Mouse (Mus musculus): ENCODE results near the gene Hcrt.
"Not testable (repeated sequence)": the region's sequence is repeated elsewhere in the genome, so short reads cannot be mapped to it uniquely, and the experiment has no call there.

Gene Hcrt

GRCm38 (mm10) chr11:100762831-100763230 lies at the start of gene Hcrt:
TSS of gene Hcrt (minus strand) at chr11:100762931.
- no peak for DNase-seq

GRCm38 (mm10) chr11:100811132-100811531 lies 48.4 kb upstream of the Hcrt start:
- DNase-seq = no peak

- no peak for DNase-seq
These were observed 47.8 kb upstream of the Hcrt start for GRCm38 (mm10) chr11:100810516-100810915.

- DNase-seq = no peak
These were observed 43.9 kb upstream of the Hcrt start for GRCm38 (mm10) chr11:100806380-100807305.

DNA sequence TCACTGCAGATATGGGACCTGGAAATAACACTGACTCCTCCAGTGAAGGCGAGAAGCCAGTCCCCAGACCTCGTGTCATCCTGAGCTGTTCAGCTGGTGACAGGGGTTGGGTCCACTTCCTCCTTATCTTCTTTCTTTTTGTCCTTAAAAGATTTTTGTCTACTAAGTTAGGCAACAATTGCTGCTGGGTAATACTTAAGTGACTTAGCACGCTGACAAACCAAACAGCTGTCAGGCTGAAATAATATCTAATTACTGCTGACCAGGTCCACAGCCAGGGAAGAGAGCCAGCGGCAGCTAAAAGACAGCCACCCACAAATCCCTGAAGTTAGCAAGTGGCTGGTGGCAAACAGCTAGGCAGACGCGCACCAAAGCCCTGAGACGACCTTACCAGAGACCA lies 42.8 kb upstream of the Hcrt start:
- DNase-seq = no peak

DNA sequence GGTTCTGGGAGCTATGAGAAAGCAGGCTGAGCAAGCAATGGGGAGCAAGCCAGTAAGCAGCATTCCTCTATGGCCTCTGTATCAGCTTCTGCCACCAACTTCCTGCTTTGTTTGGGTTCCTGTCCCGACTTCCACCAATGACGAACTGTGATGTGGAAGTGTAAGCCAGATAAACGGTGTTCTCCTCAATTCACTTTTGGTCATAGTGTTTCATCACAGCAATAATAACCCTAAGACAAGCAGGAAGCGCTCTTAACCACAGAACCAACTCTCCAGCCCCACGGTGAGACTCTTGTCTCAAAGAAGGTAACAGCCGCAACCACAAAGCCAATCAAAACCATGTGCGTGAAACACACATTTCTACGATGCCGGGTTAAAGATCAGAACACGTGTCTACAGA lies 41.7 kb upstream of the Hcrt start:
- DNase-seq = no peak

GRCm38 (mm10) chr11:100799426-100799825 lies 36.7 kb upstream of the Hcrt start:
- no peak for DNase-seq

- no peak for DNase-seq
These were observed 33.9 kb upstream of the Hcrt start for GRCm38 (mm10) chr11:100796585-100796984.

DNA sequence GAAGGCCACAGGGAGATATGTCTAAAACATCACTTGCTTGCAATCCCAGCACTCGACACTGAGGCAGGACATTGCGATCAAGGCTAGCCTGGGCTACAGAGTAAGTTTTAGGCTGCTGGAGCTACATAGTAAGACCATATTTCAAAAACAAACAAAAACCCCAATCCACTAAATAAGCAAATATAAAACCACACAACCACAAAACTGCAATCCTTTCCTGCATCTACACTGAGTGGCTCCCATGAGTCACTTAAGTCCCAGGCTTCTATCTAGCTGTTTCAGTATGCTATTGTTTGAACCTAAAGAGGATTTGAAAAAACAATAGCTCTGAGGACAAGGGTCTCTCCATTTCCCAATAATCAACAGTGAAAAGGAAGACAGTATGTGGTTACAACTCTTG lies 32.7 kb upstream of the Hcrt start:
- no peak for DNase-seq

DNA sequence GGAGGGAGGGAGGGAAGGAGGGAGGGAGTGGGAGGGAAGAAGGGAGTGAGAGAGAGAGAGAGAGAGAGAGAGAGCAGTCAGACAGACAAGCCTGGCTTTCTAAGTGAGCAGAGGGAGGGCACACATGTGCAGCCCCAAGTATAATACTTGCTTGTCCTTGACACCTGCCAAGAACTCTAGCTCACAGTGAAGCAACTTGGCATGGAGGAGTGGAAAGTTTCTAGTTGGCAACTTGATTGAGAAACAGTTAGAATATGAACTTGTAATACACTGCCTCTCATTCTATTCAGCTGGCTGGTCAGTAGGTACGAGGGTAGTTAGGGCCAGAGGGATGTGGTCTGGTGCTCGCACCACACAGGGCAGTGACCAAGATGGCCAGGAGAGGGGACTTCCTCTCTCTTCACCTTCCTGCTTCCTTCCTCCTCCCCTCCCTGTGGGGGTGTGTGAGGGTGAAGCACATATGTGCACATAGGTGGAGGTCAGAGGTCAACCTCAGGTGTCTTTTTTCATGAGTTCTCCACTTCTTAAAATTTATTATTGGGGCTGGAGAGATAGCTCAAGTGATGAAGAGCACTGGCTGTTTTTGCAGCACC lies 28.8 kb upstream of the Hcrt start:
- DNase-seq = no peak

GRCm38 (mm10) chr11:100790644-100791043 lies 27.9 kb upstream of the Hcrt start:
- DNase-seq = not testable (repeated sequence)

DNA sequence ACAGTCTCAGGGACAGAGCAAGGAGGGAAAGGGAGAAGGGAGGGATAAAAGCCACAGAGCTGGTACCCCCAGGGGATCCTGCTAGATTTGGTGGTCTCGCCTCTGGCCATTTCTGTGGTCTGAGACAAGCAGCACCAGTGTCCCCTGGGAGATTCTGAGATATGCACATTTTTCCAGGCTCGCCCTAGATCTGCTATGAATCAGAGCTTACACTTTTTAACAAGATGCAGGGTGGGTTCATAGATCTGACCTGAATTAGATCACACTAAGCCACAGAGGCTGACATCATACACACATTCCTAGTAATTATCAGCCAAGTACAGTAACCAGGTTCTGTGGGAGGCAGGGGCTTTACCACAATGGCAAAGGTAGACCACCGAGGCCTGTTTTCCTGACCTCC lies 27.0 kb upstream of the Hcrt start:
- DNase-seq = no peak

- DNase-seq = no peak
These were observed 23.0 kb upstream of the Hcrt start for GRCm38 (mm10) chr11:100785774-100786173.

- no peak for DNase-seq
These were observed 21.6 kb upstream of the Hcrt start for GRCm38 (mm10) chr11:100784286-100784685.

DNA sequence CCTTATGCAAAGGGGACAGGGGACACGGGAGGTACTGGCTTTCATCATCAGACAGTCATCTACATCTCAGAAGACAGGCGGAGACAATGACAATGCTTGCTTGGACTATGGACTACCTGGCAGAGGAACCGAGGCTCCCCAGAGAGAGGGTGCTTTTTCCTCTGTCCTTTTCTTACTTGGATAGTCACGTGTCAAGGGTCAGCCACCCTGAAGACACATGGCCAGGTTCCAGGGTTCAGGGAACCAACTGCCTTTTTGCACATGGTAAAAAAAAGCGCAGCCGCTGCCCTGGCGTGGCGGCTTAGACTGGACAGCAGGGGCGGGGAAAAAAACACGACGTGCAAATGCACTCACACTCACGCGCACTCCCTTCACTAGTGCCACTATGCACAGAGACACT lies 19.8 kb upstream of the Hcrt start:
- no peak for DNase-seq

- no peak for DNase-seq
These were observed 19.2 kb upstream of the Hcrt start for GRCm38 (mm10) chr11:100781763-100782475.

- DNase-seq = no peak
These were observed 17.5 kb upstream of the Hcrt start for GRCm38 (mm10) chr11:100780247-100780646.

DNA sequence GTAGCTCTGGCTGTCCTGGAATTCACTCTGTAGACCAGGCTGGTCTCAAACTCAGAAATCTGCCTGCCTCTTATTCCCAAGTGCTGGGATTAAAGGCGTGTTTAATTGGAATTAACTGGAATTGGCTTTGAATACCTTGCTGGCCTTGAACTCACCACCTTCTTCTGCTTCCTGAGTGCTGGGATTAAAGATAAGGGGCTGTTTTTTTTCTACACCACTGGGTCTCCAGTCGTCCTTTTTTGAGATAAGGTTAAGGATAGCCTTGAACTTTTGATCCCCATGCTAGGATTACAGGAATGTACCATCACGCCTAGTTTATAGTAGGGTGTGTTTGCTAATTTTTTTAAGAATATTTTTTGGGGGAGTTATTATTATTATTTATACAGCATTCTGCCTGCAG lies 15.3 kb upstream of the Hcrt start:
- no peak for DNase-seq

GRCm38 (mm10) chr11:100775921-100776320 lies 13.2 kb upstream of the Hcrt start:
- DNase-seq = no peak

GRCm38 (mm10) chr11:100774261-100774660 lies 11.5 kb upstream of the Hcrt start:
- DNase-seq = no peak

DNA sequence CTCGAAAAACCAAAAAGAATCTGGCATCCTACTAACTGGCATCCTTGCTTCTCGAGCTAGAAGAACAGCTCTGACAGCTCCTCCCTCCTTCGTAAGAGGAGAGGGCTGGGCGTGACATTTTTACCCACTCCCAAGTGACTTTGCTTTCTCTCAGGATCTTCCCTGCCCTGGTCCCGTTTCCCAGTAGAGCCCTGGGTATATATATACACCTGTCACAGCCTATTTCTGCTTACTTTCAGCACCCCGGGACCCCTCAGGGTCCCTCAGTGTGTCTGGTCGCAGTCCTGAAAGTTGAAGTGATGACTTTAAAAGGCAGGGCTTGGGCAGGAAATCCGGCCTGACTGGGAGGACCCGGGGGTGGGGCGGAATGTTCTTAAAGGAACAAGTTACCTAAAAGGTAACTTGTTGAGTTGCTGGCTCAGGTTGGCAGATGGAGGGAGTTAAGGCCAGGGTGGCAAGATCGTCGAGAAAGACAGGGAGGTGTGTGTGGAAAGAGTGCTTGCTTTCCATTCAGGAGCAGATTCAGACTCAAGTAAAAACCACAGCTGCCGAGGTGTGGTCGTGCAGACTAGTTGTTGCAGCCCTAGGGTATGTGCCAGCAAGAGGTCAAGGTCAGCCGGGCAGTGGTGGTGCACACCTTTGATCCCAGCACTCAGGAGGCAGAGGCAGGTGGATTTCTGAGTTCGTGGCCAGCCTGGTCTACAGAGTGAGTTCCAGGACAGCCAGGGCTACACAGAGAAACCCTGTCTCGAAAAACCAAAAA lies 8.1 kb upstream of the Hcrt start, which contains the start of gene Ghdc:
Ghdc (minus strand) TSS at position 312 of the 763 bp plus-strand sequence.
- peak; percentile 82 for DNase-seq

DNA sequence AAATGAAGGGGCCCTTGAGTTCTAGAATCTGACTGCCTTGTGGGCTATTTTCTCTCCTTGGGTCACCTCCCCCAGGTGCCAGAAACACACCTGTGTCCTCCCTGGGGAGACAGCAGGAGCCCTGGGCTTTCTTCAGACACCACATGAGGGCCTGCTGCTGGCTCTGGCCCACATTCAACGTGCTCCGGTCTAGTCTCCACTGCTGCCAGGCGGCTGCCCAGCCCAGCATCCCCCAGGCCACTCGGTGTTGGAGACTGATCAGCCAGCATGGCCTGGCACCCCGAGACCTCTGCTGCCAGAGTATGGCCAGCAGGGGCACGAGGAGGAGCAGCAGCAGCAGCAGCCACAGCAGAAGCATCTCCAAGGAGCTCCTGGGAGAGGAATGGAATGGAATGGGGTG lies 7.2 kb upstream of the Hcrt start:
- no peak for DNase-seq

DNA sequence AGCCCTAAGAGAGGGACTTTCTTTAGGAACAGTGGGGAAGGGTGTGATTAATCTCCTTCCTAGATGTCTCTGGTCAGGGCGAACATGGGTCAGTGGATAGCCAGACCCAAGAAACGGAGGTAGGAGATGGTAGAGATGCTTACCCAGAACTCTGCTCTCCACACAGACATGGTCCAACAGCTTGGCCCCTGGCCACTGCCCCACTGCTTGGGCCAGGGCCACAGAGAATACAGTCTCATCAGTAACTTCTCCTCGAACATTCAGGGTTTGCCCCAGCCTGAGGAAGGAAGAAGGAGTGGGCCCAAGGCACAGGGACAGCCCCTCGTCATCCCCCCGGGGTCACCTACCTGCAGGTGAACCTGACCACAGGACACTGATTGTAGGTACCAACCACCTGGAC lies 5.1 kb upstream of the Hcrt start:
- DNase-seq = no peak
